Mouse (Mus musculus) olfactory bulb, adult 2 months (tissue): ENCODE measurements around the gene Neo1. TPM values are rescaled to one million over a fixed set of nuclear protein-coding genes. Genes with fewer than 3 reads are reported as not detected.
A peak's percentile ranks its signal among the peaks of the same experiment; 100 is the strongest.

Experiments used
- H3K27ac ChIP-seq: fragments of 200-500 bp; 2 replicates; pipeline ENCODE4 v1.5.1; 2012; ENCODE audit warnings: low read depth, low read length; ENCODE audit not compliant: insufficient read depth
- H3K4me1 ChIP-seq: fragments of 200-500 bp; 2 replicates; pipeline ENCODE4 v1.6.1; 2012; ENCODE audit warnings: low read length; ENCODE audit not compliant: control insufficient read depth, insufficient read depth
- H3K4me3 ChIP-seq: fragments of 200-500 bp; 2 replicates; pipeline ENCODE4 v1.5.1; 2012; ENCODE audit warnings: mild to moderate bottlenecking, low read depth, low read length, moderate library complexity; ENCODE audit not compliant: insufficient read depth
- CTCF ChIP-seq: fragments of 200-500 bp; IDR thresholded peaks from 2 replicates; pipeline ENCODE4 v1.5.1; 2012; ENCODE audit warnings: low read depth, mild to moderate bottlenecking, low read length, moderate library complexity; ENCODE audit not compliant: insufficient read depth
- POLR2A ChIP-seq: fragments of 200-500 bp; IDR thresholded peaks from 2 replicates; pipeline ENCODE4 v1.6.1; 2012; ENCODE audit warnings: mild to moderate bottlenecking, low read depth, low read length, moderate library complexity; ENCODE audit not compliant: insufficient read depth
- WGBS: fragments of 180-500 bp; shearing (Covaris S2); methylation state at CpG from one replicate; pipeline ENCODE4 v1.1.7; 2018; 5-methylcytosine and 5-hydroxymethylcytosine counted together
- polyA plus RNA-seq: library from polyadenylated mRNA; stranded (reverse); fragments of >200 nt; gene quantifications from 2 replicates; pipeline ENCODE4 v1.2.4, GENCODE M21; 2012; ENCODE audit warnings: low replicate concordance; ENCODE audit not compliant: missing spikeins, insufficient read depth, insufficient read length

The Neo1 gene
- polyA plus RNA-seq, 1 experiment, result not detected

GRCm38 (mm10) chr9:59060026-59060605 lies 23.9 kb upstream of the Neo1 start:
- TF ChIP-seq CTCF (no peak), POLR2A (no peak)
- Histone ChIP-seq H3K4me3 (no peak overlapping the region), H3K4me1 (no peaks in the 10 kb centered on the region), H3K27ac (no peak overlapping the region)
- WGBS, result 77% methylated on average over 9 of the region's 9 CpGs

DNA sequence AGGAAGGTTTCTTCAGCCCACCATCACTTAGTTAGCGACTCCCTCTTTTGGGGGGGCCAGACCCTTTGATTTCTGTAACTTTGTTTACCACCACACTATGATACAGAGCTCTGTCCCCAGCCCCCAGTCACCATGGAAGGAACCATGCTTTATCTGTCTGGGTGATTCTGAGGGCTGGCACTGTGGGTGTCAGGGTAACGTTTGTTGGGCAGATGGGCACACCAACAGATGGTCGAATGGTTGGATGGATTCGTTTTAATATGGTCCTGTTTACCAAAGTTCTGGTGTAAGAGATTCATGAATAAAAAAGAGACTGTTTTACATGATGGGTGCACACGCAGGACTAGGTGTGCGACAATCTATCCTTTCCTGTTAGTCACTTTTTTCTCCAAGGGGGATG lies 22.9 kb upstream of the Neo1 start:
- Histone ChIP-seq H3K27ac (no peak overlapping the region), H3K4me1 (no peaks in the 10 kb centered on the region), H3K4me3 (no peak overlapping the region)
- TF ChIP-seq POLR2A (no peak), CTCF (no peak)
- WGBS, result 91% methylated on average over 6 of the region's 6 CpGs

GRCm38 (mm10) chr9:59058060-59058459 lies 21.8 kb upstream of the Neo1 start:
- H3K4me1 ChIP-seq, result no peaks in the 10 kb centered on the region
- TF ChIP-seq CTCF, result no peak
- WGBS, result 89% methylated on average over 6 of the region's 6 CpGs
- H3K4me3 ChIP-seq, result no peak overlapping the region
- H3K27ac ChIP-seq, result no peak overlapping the region

- WGBS, result 83% methylated on average over 8 of the region's 8 CpGs
- H3K4me1 ChIP-seq, result no peaks in the 10 kb centered on the region
- TF ChIP-seq POLR2A (no peak), CTCF (no peak)
- no peak overlapping the region for H3K27ac ChIP-seq
- H3K4me3 ChIP-seq, result no peak overlapping the region
Measured at GRCm38 (mm10) chr9:59056281-59056680, 20.0 kb upstream of the Neo1 start.

DNA sequence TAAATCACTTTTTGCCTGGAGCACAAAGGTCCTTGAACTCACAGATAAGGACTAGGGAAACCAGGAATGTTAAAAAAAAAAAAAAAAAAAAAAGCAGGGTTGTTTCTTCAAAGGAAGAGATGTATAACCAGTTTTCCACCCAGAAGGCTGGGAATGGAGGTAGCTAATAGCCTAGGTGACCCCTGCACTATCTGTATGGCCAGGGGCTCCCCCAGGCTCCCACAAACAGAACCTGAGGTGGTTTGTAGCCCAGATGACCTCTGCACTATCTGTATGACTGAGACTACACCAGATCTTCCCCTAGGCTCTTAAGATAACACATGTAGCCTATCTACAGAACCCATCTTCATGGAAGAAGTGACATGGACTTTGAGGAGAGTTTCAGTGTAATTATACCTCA lies 5.6 kb upstream of the Neo1 start:
- H3K27ac ChIP-seq, result no peak overlapping the region
- no peak overlapping the region for H3K4me3 ChIP-seq
- no peaks in the 10 kb centered on the region for H3K4me1 ChIP-seq
- TF ChIP-seq CTCF, result no peak
- TF ChIP-seq POLR2A, result no peak

DNA sequence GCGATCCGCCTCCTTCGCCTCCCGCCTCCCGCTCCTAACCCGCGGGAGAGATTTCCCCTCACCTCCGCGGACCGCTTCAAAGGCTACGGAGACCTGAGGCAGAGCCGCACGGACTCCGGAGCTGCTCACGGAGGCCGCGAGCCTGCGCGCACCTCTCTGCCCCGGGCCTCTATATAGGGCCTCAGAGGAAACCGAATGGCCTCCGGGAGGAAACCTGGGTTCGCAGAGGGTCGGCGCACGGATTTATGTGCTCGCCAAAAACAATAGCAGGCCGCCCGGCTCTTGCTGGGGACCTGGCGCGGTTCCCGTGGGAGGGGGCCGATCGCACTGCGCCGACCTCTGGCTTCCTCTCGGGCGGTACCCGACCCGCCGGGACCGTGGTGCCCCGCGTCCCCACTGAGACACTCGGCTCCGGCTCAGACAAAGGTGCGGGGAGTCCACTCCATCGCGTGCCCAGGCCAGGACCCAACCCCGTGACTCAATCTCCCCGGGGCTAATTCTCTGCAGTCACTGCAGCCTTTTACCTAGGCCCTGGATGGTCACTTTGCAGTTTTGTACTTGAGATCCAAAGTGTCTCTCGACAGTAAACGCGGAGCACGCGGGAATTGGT lies 596 bp upstream of the Neo1 start:
- TF ChIP-seq POLR2A (peak; percentile 66), CTCF (no peak)
- under 1% methylated on average over 56 of the region's 56 CpGs for WGBS
- peak overlapping the region; percentile 98 for H3K27ac ChIP-seq
- peak overlapping the region; percentile 99 for H3K4me3 ChIP-seq
- peaks cover 3% of the 10 kb centered on the region; the same call in 1 of the 2 replicates for H3K4me1 ChIP-seq

DNA sequence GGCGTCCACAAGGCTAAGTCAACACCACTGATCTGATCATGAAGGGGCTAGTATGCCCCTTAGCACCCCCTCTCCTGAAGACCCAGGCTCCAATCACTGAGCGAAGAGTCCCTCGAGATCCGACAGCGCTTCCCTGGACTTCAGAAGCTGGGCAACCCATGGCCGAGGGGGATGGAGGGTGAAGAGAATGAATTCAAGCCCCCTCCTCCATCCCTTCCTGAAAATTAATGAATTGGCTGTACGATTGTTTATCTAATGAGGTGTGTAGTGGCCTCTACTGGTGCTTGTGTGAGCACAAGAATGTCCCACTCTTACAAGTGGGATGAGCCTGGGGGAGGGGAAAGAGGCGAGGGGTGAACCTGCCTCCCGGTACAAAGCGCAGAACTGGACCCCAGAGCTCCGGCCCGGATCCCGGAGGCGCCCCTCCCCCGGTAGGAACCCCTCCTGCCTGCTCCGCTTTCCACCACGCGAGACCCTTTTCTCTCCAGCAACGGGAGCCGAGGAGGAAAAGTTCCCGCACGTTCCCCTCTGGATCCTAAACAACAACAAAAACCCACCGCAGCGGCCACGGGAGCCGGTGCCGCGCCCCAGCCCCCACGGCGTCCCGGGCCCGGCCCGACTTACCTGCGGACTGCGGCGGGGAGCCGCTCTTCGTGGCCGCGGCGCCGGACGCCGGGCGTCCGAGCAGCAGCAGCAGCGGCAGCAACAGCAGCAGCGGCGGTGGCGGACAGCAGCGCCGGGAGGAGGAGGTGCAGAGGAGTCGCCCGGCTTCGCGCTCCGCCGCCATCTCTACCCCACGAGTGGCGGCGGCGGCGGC lies 691 bp downstream of the Neo1 start:
- Histone ChIP-seq H3K27ac (peak overlapping the region; percentile 52), H3K4me1 (peaks cover 3% of the 10 kb centered on the region; the same call in 1 of the 2 replicates), H3K4me3 (peak overlapping the region; percentile 99)
- under 1% methylated on average over 63 of the region's 63 CpGs for WGBS
- TF ChIP-seq CTCF, result no peak
- no peak for TF ChIP-seq POLR2A

DNA sequence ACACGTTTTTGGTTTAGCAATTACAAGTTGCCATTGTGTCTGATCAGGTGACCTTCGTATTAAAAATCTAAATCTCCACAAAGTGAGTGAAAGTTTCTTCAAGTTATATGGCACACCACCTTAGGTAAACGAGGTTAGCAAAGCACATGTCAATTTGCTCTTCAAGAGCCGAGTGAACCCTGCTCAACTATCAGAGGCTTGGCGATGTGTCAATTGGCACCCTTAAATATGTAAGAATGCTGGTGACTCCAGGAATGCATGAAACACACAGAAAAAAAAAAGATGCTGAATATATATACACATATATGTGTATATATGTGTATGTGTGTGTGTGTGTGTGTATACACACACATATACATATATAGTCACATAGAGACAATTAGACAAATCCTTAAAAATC lies 1.4 kb downstream of the Neo1 start:
- 20% methylated on average over 5 of the region's 5 CpGs for WGBS
- peaks cover 3% of the 10 kb centered on the region; the same call in 1 of the 2 replicates for H3K4me1 ChIP-seq
- no peak overlapping the region for H3K4me3 ChIP-seq
- TF ChIP-seq CTCF, result no peak
- TF ChIP-seq POLR2A, result no peak
- H3K27ac ChIP-seq, result no peak overlapping the region

DNA sequence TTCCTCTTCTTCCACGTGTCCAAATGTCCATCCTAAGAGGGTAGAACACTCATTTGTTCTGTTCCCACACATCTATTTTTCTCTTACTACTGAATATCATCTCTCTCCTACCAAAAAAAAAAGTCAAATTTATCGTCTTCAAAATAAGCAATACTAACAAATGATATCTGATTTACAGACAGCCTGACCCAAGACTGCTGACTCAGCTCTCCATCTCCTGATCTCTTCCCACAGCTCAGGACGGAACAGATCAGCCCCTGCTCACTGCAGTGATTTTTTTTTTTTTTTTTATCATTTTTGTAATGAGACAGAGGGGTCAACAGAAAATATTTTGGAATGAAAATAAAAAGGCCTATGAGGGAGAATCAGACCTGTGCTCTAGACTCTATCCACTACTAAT lies 2.7 kb downstream of the Neo1 start:
- H3K4me3 ChIP-seq, result no peak overlapping the region
- no peak for TF ChIP-seq POLR2A
- TF ChIP-seq CTCF, result no peak
- H3K27ac ChIP-seq, result no peak overlapping the region
- peaks cover 3% of the 10 kb centered on the region; the same call in 1 of the 2 replicates for H3K4me1 ChIP-seq
- 62% methylated on average over 3 of the region's 3 CpGs for WGBS

- H3K27ac ChIP-seq, result no peak overlapping the region
- H3K4me3 ChIP-seq, result no peak overlapping the region
- 73% methylated on average over 4 of the region's 4 CpGs for WGBS
- TF ChIP-seq POLR2A (no peak), CTCF (no peak)
- no peaks in the 10 kb centered on the region for H3K4me1 ChIP-seq
Measured at GRCm38 (mm10) chr9:59024245-59024844, 11.9 kb downstream of the Neo1 start.
